Comparison of ENCODE assay signal across 8 mouse cellular contexts in the genomic region with DNA sequence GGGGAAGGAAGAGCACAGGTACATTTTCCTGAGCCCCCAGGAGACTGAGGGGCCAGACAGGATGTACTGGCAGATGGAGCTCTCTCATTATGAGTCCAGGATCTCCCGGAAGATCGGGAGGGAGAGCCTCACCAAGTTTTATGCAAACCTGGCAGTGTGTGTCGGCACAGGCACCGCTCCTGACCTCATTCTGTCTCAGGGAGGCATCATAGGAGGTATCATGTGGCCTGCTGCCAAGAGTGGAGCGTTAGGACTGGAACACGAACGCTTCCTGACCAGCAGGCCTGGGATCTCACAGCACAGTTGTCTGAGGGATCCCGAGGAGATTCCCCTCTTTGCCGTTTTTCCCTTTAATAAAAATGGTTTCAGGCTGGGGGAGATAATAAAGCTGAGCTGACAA. TPM values are rescaled to one million over a fixed set of nuclear protein-coding genes. Genes with fewer than 3 reads are reported as not detected.
A peak's percentile ranks its signal among the peaks of the same experiment; 100 is the strongest.
DNase-seq lines count a peak whose midpoint lies in the region; ATAC-seq lines count a peak whose summit lies in the region.
"Had no signal": no experiment of that assay in that cellular context is flagged by ENCODE, and none has a peak within 500 bp of the region (broad histone marks: within the 10 kb centered on the region; RNA-seq: fewer than 3 reads in every experiment).

No protein-coding gene starts in this region.

- H3K36me3 ChIP-seq in midbrain, embryonic 11.5 days (ENCODE audit: control insufficient read depth, insufficient read depth, low read length), result no peaks in the 10 kb centered on the region
- no peaks in the 10 kb centered on the region for H3K36me3 ChIP-seq in midbrain, embryonic 15.5 days (replicated peaks)
- no peaks in the 10 kb centered on the region for H3K36me3 ChIP-seq in forebrain, embryonic 13.5 days (ENCODE audit: poor library complexity, severe bottlenecking)
- H3K36me3 ChIP-seq: midbrain, embryonic 12.5 days had no signal

- no peak overlapping the region for H3K9ac ChIP-seq in midbrain, embryonic 11.5 days (ENCODE audit: low read length)
- H3K9ac ChIP-seq in midbrain, embryonic 15.5 days, result no peak overlapping the region
- H3K9ac ChIP-seq in forebrain, embryonic 13.5 days, result no peak overlapping the region
- H3K9ac ChIP-seq: midbrain, embryonic 12.5 days had no signal

- no peaks in the 10 kb centered on the region for H3K9me3 ChIP-seq in midbrain, embryonic 11.5 days (ENCODE audit: control insufficient read depth, low read length)
- H3K9me3 ChIP-seq in midbrain, embryonic 15.5 days, result no peaks in the 10 kb centered on the region
- no peaks in the 10 kb centered on the region for H3K9me3 ChIP-seq in forebrain, embryonic 13.5 days (replicated peaks)
- H3K9me3 ChIP-seq: midbrain, embryonic 12.5 days had no signal

- DNase-seq in midbrain, embryonic 11.5 days (ENCODE audit: low spot score, missing footprints), result peak; percentile 31
- peak; percentile 30 for DNase-seq in gastrocnemius, postnatal 25 days
- peak; percentile 53 for DNase-seq in right cerebral cortex, postnatal 10 days (ENCODE audit: low spot score in 2 of 2)
- no peak for DNase-seq in lung, postnatal 4 days

- no peaks in the 10 kb centered on the region for H3K4me1 ChIP-seq in midbrain, embryonic 11.5 days (ENCODE audit: control insufficient read depth, insufficient read depth, low read length)
- H3K4me1 ChIP-seq in midbrain, embryonic 15.5 days, result no peaks in the 10 kb centered on the region
- peaks cover 8% of the 10 kb centered on the region; the same call in 1 of the 2 replicates for H3K4me1 ChIP-seq in forebrain, embryonic 13.5 days

- ATAC-seq in midbrain, embryonic 11.5 days (ENCODE audit: low FRiP score), result no peak
- ATAC-seq in midbrain, embryonic 15.5 days (replicated peaks), result no peak
- peak; percentile 93 for ATAC-seq in cerebellum, adult (ENCODE audit: insufficient number of reproducible peaks, low FRiP score, low TSS enrichment)
- ATAC-seq in forebrain, embryonic 13.5 days, result no peak

- H3K27ac ChIP-seq in midbrain, embryonic 11.5 days (ENCODE audit: low read depth, low read length), result no peak overlapping the region
- no peak overlapping the region for H3K27ac ChIP-seq in midbrain, embryonic 15.5 days
- H3K27ac ChIP-seq in forebrain, embryonic 13.5 days, result no peak overlapping the region
- H3K27ac ChIP-seq: midbrain, embryonic 12.5 days had no signal

- 88% methylated on average over 9 of the region's 9 CpGs for WGBS in midbrain, embryonic 11.5 days
- WGBS in midbrain, embryonic 15.5 days, result 56% methylated on average over 9 of the region's 9 CpGs
- 62% methylated on average over 9 of the region's 9 CpGs for WGBS in forebrain, embryonic 13.5 days

- H3K27me3 ChIP-seq in midbrain, embryonic 11.5 days (ENCODE audit: control insufficient read depth, insufficient read depth, low read length), result no peaks in the 10 kb centered on the region
- no peaks in the 10 kb centered on the region for H3K27me3 ChIP-seq in midbrain, embryonic 15.5 days (replicated peaks)
- no peaks in the 10 kb centered on the region for H3K27me3 ChIP-seq in forebrain, embryonic 13.5 days
- H3K27me3 ChIP-seq: midbrain, embryonic 12.5 days had no signal

- no peak overlapping the region for H3K4me2 ChIP-seq in midbrain, embryonic 11.5 days
- no peak overlapping the region for H3K4me2 ChIP-seq in midbrain, embryonic 15.5 days
- no peak overlapping the region for H3K4me2 ChIP-seq in forebrain, embryonic 13.5 days
- H3K4me2 ChIP-seq: midbrain, embryonic 12.5 days had no signal

- no peak overlapping the region for H3K4me3 ChIP-seq in midbrain, embryonic 11.5 days (ENCODE audit: low read depth, low read length)
- no peak overlapping the region for H3K4me3 ChIP-seq in midbrain, embryonic 15.5 days
- no peak overlapping the region for H3K4me3 ChIP-seq in forebrain, embryonic 13.5 days
- H3K4me3 ChIP-seq: midbrain, embryonic 12.5 days had no signal

RNA-seq across cellular contexts. Expression of a gene that starts 31.6 kb away (rescaled TPM):
- polyA plus RNA-seq in midbrain, embryonic 11.5 days (2014; fragmentation: Nextera tagmentation; extraction: Ambion mirVana), result 3.6 TPM in 2 replicates
- 4.1 and 4.3 TPM in 2 replicates for polyA plus RNA-seq in midbrain, embryonic 15.5 days (2015; fragmentation: Nextera tagmentation; extraction: Ambion mirVana)
- 10 to 100 TPM in 1 of 2 experiments, 1 to 10 TPM in 1; 7.0 to 11.5 TPM for total RNA-seq in gastrocnemius, postnatal 25 days (2021)
- 3.6 and 5.0 TPM in 2 replicates for polyA plus RNA-seq in forebrain, embryonic 13.5 days (2015; fragmentation: Nextera tagmentation; extraction: Ambion mirVana)

RNA-seq across cellular contexts. Expression of a gene that starts 31.8 kb away (rescaled TPM):
- 2.9 and 4.7 TPM in 2 replicates for polyA plus RNA-seq in midbrain, embryonic 11.5 days (2014; fragmentation: Nextera tagmentation; extraction: Ambion mirVana)
- polyA plus RNA-seq in midbrain, embryonic 15.5 days (2015; fragmentation: Nextera tagmentation; extraction: Ambion mirVana), result 3.7 and 5.0 TPM in 2 replicates
- total RNA-seq in gastrocnemius, postnatal 25 days (2021), result 1 to 10 TPM; 2.6 to 4.7 TPM
- 3.4 and 5.4 TPM in 2 replicates for polyA plus RNA-seq in forebrain, embryonic 13.5 days (2015; fragmentation: Nextera tagmentation; extraction: Ambion mirVana)

Comparison
In these comparisons a context has a peak if more than half of its experiments do, and no peak if none do; other contexts are left out.
1. DNase-seq: peak in midbrain, embryonic 11.5 days (single experiment), gastrocnemius, postnatal 25 days (single experiment) and right cerebral cortex, postnatal 10 days (2 of 2); none in lung, postnatal 4 days (0 of 2).